Mouse (Mus musculus) MEL (cell line): ENCODE data around the gene Cacna2d4.
A peak's percentile ranks its signal among the peaks of the same experiment; 100 is the strongest.

Experiments
- BHLHE40 ChIP-seq: IDR thresholded peaks from 2 replicates; pipeline ENCODE4 v1.6.1; 2012; ENCODE audit warnings: low read depth, mild to moderate bottlenecking, inconsistent platforms, low read length, improper control_type of control experiment, borderline replicate concordance
- CTCF ChIP-seq, 3 experiments: IDR thresholded peaks in 2 of 3; conservative IDR thresholded peaks in 1 of 3; 2 replicates each; pipeline ENCODE4 v1.5.1; 2011 to 2012; ENCODE audit warnings: low read length in 3 of 3, low read depth in 2 of 3, mild to moderate bottlenecking in 2 of 3, improper control_type of control experiment in 1 of 3, inconsistent platforms in 1 of 3, mixed read lengths in 1 of 3, moderate library complexity in 1 of 3; ENCODE audit not compliant: control insufficient read depth in 1 of 3, insufficient read depth in 1 of 3, poor library complexity in 1 of 3, severe bottlenecking in 1 of 3
- EP300 ChIP-seq, 2 experiments: IDR thresholded peaks; 2 replicates each; pipeline ENCODE4 v1.6.1; 2011; ENCODE audit warnings: improper control_type of control experiment in 2 of 2, low read length in 2 of 2, low read depth in 1 of 2, mild to moderate bottlenecking in 1 of 2
- KAT2A ChIP-seq: conservative IDR thresholded peaks from 2 replicates; pipeline ENCODE4 v1.6.1; 2012; ENCODE audit warnings: low read depth, low read length, improper control_type of control experiment, inconsistent platforms
- MXI1 ChIP-seq: IDR thresholded peaks from 2 replicates; pipeline ENCODE4 v1.6.1; 2011; ENCODE audit warnings: mild to moderate bottlenecking, low read depth, low read length, improper control_type of control experiment
- MYB ChIP-seq: IDR thresholded peaks from 2 replicates; pipeline ENCODE4 v1.6.1; 2011; ENCODE audit warnings: mild to moderate bottlenecking, low read depth, low read length, improper control_type of control experiment
- POLR2A ChIP-seq, 2 experiments: IDR thresholded peaks; 2 replicates each; pipeline ENCODE4 v1.6.1; 2011 to 2012; ENCODE audit warnings: low read length in 2 of 2, mild to moderate bottlenecking in 2 of 2, control low read depth in 1 of 2, improper control_type of control experiment in 1 of 2, low read depth in 1 of 2, moderate library complexity in 1 of 2; ENCODE audit not compliant: control insufficient read depth in 1 of 2, insufficient read depth in 1 of 2, poor library complexity in 1 of 2
- POLR2AphosphoS2 ChIP-seq: IDR thresholded peaks from 2 replicates; pipeline ENCODE4 v1.6.1; 2011; ENCODE audit warnings: low read length, improper control_type of control experiment
- RAD21 ChIP-seq: IDR thresholded peaks from 2 replicates; pipeline ENCODE4 v1.6.1; 2011; ENCODE audit warnings: mild to moderate bottlenecking, low read depth, low read length, improper control_type of control experiment
- SIN3A ChIP-seq: IDR thresholded peaks from 2 replicates; pipeline ENCODE4 v1.6.1; 2012; ENCODE audit warnings: low read length, improper control_type of control experiment, inconsistent platforms
- TAL1 ChIP-seq: IDR thresholded peaks from 2 replicates; pipeline ENCODE4 v1.6.1; 2012; ENCODE audit warnings: mild to moderate bottlenecking, inconsistent platforms, low read length, moderate library complexity, mixed read lengths
- TBP ChIP-seq: IDR thresholded peaks from 2 replicates; pipeline ENCODE4 v1.8.0; 2011; ENCODE audit warnings: low read depth, low read length, improper control_type of control experiment
- ZC3H11A ChIP-seq: IDR thresholded peaks from 2 replicates; pipeline ENCODE4 v1.6.1; 2012; ENCODE audit warnings: low read depth, mild to moderate bottlenecking, inconsistent platforms, low read length, improper control_type of control experiment

- peak; percentile 87 for TF ChIP-seq KAT2A
- TF ChIP-seq CTCF (IDR thresholded peaks at IDR 0.05 in 2 of 3, conservative IDR thresholded peaks at IDR 0.05 in 1 of 3; ENCODE audit: control insufficient read depth in 1 of 3, insufficient read depth in 1 of 3, low read depth in 2 of 3, low read length in 3 of 3, poor library complexity in 1 of 3, severe bottlenecking in 1 of 3), result no peak
- TF ChIP-seq MYB, result no peak
- TF ChIP-seq MXI1, result peak; percentile 85; the same call in 1 of the 2 replicates
- no peak for TF ChIP-seq RAD21
- TF ChIP-seq POLR2AphosphoS2, result peak; percentile 54; the same call in 1 of the 2 replicates
- no peak for TF ChIP-seq TAL1
- no peak for TF ChIP-seq EP300 (IDR thresholded peaks at IDR 0.05; ENCODE audit: low read depth in 1 of 2, low read length in 2 of 2)
- peak; percentile 74 for TF ChIP-seq TBP
- TF ChIP-seq BHLHE40, result peak; percentile 29; the same call in 1 of the 2 replicates
- TF ChIP-seq ZC3H11A, result no peak
- peak; percentile 91 for TF ChIP-seq SIN3A
- TF ChIP-seq POLR2A (IDR thresholded peaks at IDR 0.05; ENCODE audit: control insufficient read depth in 1 of 2, insufficient read depth in 1 of 2, low read depth in 1 of 2, low read length in 2 of 2, poor library complexity in 1 of 2), result peak; percentile 74 to 85; a peak in 3 of 4 replicates
Observed at GRCm38 (mm10) chr6:119388650-119389012, 152.3 kb downstream of the Cacna2d4 start.
